Mouse (Mus musculus) gastrocnemius, adult 2 months (tissue): ENCODE data around the gene Fez1. TPM values are rescaled to one million over a fixed set of nuclear protein-coding genes. Genes with fewer than 3 reads are reported as not detected.

Experiments
- DNase-seq: peaks from one replicate; pipeline ENCODE4 v3.0.0; 2022
- H3K27ac ChIP-seq: fragments of 200-600 bp; 2 replicates; pipeline ENCODE4 v1.8.1; 2022; ENCODE audit warnings: mild to moderate bottlenecking
- H3K4me3 ChIP-seq: fragments of 200-600 bp; 2 replicates; pipeline ENCODE4 v1.8.1; 2022; ENCODE audit warnings: mild to moderate bottlenecking, moderate library complexity
- CTCF ChIP-seq: fragments of 200-600 bp; IDR thresholded peaks from 2 replicates; pipeline ENCODE4 v1.8.1; 2022; ENCODE audit warnings: antibody characterized with exemption, mild to moderate bottlenecking, moderate library complexity
- intact Hi-C: fragments of 180-260 bp; cut with DNase I; formaldehyde crosslinking; loops from one replicate; pipeline ENCODE4 v1.15.1; 2025
- total RNA-seq, 2 experiments: library from RNA; stranded (reverse); gene quantifications; 2 replicates each; pipeline ENCODE4 v1.2.3; 2021

The Fez1 gene
- total RNA-seq, 2 experiments from 2014 or later, result 4.2 to 4.7 TPM

DNA sequence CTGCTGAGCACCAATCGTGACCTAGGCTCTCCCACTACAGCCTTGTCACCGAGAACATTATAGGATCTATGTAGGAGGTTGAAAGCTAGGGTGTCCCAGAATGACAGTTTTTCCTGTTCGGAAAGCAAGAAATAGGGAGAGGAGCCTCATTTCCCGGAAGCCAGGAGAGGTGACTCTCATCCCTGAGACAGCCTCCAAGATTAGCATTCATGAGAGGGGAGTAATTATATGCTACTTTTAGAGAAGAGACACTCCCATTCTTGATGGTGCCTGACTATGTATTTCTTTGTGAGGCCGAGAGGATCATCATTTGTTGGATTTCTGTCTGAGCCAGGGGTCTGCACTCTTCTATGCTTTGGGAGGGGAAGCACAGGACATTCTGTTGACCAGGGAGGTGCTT, 60.0 kb downstream of the Fez1 start:
- H3K27ac ChIP-seq, result no peak overlapping the region
- no peak for DNase-seq
- TF ChIP-seq CTCF, result no peak
- intact Hi-C loops, result loop anchor here (5.0 kb wide), 1 partner anchor 84 kb away; the partner anchor contains the start of gene Ei24
- H3K4me3 ChIP-seq, result no peak overlapping the region

DNA sequence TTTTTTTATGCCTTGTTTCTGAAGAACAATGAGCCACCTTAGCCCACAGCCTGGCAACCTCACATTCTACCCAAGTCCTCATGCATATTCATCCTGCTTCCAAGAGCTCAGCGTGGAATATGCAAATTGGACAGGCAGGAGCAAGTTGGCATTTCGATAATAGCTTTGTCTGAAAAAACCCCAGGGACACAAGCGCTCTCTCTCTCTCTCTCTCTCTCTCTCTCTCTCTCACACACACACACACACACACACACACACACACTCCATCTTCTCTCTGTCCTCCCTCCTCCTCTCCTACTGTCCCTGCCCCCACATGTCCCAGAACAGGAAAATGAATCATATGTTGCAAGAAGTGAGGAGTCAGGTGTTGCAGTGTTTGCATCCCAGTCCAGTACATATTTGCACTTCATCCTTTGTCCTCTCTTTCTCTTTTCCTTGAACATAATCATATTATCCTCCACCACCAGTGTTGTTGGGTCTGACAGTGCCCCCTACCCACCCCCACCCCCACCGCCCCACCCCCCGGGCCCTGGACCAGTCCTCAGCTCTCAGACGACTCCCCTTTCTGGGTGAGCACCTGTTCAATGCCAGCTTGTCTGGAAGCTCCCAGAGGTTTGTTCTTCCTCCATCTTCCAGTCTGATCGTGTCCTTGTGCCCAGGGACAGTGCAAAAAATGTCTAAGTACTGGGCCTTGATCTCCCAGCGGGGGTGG, 60.5 kb downstream of the Fez1 start:
- intact Hi-C loops, result loop anchor here (5.0 kb wide), 1 partner anchor 85 kb away; the partner anchor contains the start of gene Ei24
- H3K27ac ChIP-seq, result no peak overlapping the region
- DNase-seq, result no peak
- no peak for TF ChIP-seq CTCF
- H3K4me3 ChIP-seq, result no peak overlapping the region

DNA sequence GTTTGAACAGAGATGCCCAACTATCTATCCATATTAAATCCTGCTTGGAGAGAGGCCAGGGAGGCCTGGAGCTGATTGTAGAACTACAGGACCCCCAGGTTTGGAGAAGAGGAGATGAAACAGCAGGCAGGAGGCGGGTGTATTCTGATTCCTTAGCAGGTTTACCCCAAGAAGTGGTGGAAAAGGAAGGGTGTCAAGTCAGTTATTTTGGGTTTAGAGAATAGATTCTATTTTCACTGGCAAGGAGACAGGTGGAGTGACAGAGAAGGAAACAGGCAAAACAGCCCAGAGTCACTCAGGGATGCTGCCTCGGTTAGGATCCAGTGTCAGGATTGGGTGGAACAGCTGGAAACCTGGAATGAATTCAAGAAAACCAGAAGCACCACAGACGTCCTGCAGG, 61.9 kb downstream of the Fez1 start:
- Histone ChIP-seq H3K27ac (no peak overlapping the region), H3K4me3 (no peak overlapping the region)
- no peak for DNase-seq
- intact Hi-C loops, result loop anchor here (5.0 kb wide), 1 partner anchor 86 kb away; the partner anchor contains the start of gene Ei24
- TF ChIP-seq CTCF, result no peak

DNA sequence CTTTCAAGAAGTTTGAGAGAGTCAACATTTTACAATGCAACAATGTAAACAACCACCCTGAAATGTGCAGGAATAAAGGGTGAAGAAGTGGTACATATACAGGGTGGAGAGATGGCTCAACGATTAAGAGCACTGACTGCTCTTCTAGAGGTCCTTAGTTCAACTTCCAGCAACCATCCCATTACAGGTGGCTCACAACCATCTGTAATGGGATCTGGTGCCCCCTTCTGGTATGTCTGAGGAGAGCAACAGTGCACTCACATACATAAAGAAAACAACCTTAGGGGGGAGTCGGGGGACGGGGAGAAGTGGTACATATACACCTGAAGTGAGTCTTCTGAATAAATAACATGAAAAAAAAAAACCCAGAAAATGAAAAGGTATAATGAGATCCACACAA, 63.6 kb downstream of the Fez1 start:
- TF ChIP-seq CTCF, result peak; percentile 75
- intact Hi-C loops, result no loop called here
- H3K4me3 ChIP-seq, result no peak overlapping the region

DNA sequence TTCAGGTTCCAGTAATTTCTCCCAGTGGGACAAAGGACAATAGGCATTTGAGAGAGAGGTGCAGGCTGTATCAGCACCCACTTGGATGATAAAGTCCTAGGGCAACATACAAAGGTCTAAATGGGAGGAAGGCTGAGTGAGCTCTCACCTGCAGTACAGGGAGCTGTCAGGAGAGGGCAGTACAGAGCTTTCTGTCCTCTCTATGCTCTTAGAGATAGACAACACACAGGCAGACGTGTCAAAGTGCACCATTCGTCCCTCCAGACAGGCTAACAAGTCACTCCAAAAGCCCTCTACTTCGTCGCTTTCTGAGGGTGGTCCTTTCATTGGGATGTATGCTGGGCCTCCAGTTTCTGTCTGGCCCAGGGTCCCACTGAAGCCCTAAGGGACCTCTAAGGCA, 68.9 kb downstream of the Fez1 start:
- peak; percentile 54 for DNase-seq
- intact Hi-C loops, result no loop called here
- Histone ChIP-seq H3K4me3 (no peak overlapping the region), H3K27ac (no peak overlapping the region)
- peak; percentile 79 for TF ChIP-seq CTCF

More for the DNA sequence above, 63.6 kb downstream of the Fez1 start:
- DNase-seq, result peak; percentile 41
- H3K27ac ChIP-seq, result no peak overlapping the region

DNA sequence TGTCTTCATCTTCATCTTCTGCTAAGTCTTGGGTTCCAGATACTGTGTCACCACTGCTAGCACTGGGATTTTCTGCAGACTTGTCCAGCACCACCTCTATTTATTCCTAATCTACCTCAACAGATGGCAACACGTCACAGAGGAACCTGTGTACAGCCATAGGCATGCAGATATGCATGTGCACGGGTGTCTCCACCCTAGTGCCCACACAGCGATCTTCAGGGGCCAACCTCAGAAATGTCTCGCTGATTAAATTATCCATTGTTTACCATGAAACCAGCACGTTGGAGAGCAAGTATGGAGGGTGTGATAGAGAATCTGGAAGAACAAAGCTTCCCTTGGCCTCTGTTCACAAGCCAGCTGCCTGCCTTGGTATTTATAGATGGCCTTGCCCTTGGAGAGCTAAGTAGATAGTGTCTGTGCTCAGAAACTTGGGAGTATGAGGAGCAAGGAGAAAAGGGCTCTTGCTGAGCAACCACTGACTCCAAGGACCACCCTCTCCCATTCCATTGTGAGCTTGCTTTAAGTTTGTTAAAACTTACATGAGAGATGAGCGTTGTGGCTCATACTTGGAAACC, 71.8 kb downstream of the Fez1 start:
- H3K27ac ChIP-seq, result peak overlapping the region; percentile 90
- TF ChIP-seq CTCF, result no peak
- no peak for DNase-seq
- intact Hi-C loops, result no loop called here
- H3K4me3 ChIP-seq, result no peak overlapping the region

DNA sequence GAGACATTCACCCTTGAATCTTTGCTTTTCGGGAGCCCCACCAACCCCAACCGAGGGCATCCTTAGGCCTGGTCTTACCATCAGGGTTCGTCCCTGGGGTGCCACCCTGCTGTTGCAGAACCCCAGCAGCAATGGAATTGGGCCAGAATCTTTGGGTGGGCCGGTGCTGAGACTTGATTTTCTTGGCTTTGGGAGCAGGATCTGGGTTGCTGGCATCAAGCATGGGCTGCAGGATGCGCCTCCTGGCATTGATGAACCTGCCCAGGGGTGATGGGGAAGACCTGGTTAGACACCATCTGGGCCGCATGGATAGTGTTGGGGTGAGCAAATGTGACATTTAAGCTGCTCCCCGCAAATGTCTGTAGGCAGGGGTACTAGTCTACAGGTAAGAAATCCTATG, 72.6 kb downstream of the Fez1 start:
- no peak for TF ChIP-seq CTCF
- Histone ChIP-seq H3K4me3 (no peak overlapping the region), H3K27ac (peak overlapping the region; percentile 90)
- intact Hi-C loops, result loop anchor here (2.0 kb wide), 1 partner anchor 77 kb away; no protein-coding TSS in a partner anchor
- DNase-seq, result peak; percentile 30

DNA sequence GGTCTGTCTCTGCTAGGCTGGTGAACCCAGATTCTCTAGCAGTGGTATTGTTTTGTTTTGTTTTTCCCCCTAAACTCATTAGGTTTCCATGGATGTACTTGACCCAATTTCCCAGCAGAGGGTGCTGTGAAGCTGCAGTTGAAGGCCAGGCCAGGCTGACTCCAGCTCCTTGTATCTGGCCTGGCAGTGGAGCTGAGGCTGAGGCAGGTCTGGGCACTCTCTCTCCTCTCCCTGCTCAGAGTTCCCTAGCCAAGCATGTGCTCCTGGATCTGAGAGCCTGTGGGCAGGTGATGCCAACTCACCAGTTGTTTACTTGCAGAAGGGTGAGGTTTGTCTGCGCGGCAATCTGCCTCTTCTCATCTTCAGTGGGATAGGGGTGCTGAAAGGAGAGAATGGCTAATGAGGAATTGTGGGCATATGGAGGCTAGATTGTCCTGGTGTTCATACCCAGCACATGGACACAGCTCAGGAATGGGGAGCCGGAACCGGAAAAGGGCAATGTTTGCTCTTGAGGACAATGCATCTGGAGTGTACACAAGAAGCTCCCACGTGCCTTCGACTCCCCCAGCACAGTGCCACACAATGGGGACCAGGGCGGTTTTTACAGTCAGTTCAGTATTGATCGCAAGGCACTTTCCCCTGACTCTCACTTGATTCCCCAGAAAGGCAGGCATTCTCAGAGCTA, 73.5 kb downstream of the Fez1 start:
- Histone ChIP-seq H3K27ac (peak overlapping the region; percentile 90), H3K4me3 (no peak overlapping the region)
- peak; percentile 77 for TF ChIP-seq CTCF
- intact Hi-C loops, result loop anchor here (1.0 to 5.0 kb wide), 5 partner anchors 52 to 432 kb away; partner anchors contain the start of gene Pknox2
- DNase-seq, result peak; percentile 88

DNA sequence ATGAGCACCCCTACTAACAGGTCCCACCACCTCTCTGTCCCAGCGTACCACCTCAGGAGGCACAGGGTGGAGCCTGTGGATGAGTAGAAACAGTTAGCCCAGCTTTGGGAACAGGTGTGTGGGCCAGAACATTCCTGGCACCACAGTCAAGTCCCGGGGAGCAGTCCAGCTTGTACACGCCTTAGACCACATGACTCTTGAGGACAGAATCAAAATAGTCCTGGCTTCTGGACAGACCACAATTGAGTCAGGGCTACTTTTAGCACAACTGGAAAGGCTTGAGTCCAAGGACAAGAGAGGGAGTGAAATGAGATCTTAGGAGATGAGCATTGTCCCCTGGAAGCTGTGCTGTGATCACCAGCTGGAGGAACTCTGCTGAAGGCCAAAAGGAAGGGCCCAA, 76.9 kb downstream of the Fez1 start:
- intact Hi-C loops, result loop anchor here (5.0 kb wide), 3 partner anchors 49 to 429 kb away; partner anchors contain the start of gene Pknox2
- Histone ChIP-seq H3K4me3 (no peak overlapping the region), H3K27ac (peak overlapping the region; percentile 90)
- TF ChIP-seq CTCF, result no peak
- DNase-seq, result peak; percentile 89

DNA sequence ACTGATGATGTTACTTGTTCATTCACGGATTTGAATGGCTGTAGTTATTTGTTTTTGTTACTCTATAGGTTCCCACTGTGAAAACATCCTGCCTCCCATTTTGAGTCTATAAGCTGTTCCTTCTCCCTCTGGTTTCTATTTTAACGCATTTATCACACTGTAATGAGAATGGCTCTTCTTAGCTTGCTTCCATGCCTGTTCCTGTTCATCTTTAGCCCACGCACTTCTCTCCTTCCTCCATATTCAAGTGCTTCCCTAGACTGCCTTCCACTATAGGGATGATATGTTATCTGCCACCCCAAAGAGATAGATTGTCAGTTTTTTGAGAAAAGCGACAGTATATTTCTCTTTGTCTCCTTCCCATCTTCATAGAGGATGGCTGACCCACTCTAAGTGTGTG, 78.8 kb downstream of the Fez1 start:
- no peak for DNase-seq
- no peak overlapping the region for H3K27ac ChIP-seq
- no peak overlapping the region for H3K4me3 ChIP-seq
- TF ChIP-seq CTCF, result no peak
- intact Hi-C loops, result no loop called here

DNA sequence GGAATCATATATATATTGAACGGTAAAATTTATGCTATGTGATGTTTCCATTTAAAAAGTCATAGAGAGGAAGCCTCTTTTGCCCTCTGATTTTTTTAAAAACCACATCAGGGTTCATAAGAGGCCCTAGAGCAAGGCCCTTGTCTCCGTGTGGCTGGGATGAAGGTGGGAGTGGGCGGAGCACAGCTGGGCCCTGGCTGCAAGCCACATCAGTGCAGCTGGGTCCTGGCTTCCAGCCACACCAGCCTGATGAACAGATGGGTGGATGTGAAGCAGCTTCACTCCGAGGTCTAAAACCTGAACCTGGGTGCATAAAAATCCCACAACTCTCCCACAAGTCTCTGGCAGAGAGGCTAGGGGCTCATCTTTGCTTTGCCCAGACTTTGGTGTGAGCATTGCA, 83.8 kb downstream of the Fez1 start:
- Histone ChIP-seq H3K4me3 (no peak overlapping the region), H3K27ac (no peak overlapping the region)
- no peak for TF ChIP-seq CTCF
- intact Hi-C loops, result no loop called here
- DNase-seq, result no peak

DNA sequence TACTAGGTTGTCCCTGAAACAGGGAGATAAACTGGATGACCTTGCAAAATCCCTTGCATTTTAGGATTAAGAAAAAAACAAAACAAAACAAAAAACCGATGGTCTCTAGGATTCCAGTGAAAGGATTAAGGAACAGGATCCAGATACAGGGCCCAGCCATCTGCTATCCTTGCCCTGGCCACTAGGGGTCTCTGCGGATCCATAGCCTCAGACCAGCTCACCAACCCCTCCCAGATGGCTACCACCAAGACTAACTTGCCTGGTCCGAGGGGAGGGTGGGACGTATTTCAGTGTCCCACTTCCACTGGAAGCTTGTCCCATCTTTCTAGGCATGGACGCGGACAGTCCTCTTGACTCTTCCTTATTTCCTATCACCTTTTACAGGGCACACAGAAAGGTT, 94.7 kb downstream of the Fez1 start:
- Histone ChIP-seq H3K4me3 (peak overlapping the region; percentile 56), H3K27ac (peak overlapping the region; percentile 88)
- peak; percentile 87 for DNase-seq
- intact Hi-C loops, result loop anchor here (1.0 to 2.0 kb wide), 2 partner anchors 52 to 231 kb away; partner anchors contain the start of gene Pknox2
- peak; percentile 100 for TF ChIP-seq CTCF

DNA sequence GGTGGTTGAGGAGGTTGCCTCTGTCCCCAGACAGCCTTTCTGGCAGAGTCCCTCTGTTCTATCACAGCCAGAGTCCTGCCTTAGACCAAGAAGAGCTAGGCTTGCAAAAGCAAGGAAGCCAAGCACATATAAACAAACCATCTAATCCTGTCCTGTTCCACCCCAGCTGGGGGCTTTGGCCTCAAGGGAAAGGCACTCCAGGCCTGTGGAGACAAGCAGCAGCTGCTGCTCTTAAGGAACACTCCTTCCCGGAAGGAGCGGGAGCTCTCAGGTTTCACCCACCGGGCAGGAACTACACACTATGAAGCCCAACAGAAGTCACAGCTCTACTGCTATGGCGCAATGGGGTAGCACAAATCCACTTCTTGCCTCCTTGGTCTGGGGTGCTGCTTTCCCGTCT, 95.3 kb downstream of the Fez1 start:
- Histone ChIP-seq H3K4me3 (peak overlapping the region; percentile 56), H3K27ac (peak overlapping the region; percentile 88)
- intact Hi-C loops, result loop anchor here (1.0 to 2.0 kb wide), 2 partner anchors 52 to 230 kb away; partner anchors contain the start of gene Pknox2
- no peak for TF ChIP-seq CTCF
- DNase-seq, result peak; percentile 85
